Mouse (Mus musculus) MEL (cell line): ENCODE measurements around the gene Anks1. TPM values are rescaled to one million over a fixed set of nuclear protein-coding genes. Genes with fewer than 3 reads are reported as not detected.

Experiments used
- DNase-seq: peaks from one replicate; pipeline ENCODE4 v3.0.0; 2011; ENCODE audit warnings: low read depth, low spot score
- H3K27ac ChIP-seq: 2 replicates; pipeline ENCODE4 v1.5.1; 2012; ENCODE audit warnings: low read depth, mild to moderate bottlenecking, control low read depth, low read length, moderate library complexity; ENCODE audit not compliant: control insufficient read depth
- H3K27me3 ChIP-seq, 2 experiments: fragments of 150-350 bp in 1 of 2; sonication (generic) in 1 of 2; 2 replicates each; pipeline ENCODE4 v1.6.1; 2012; ENCODE audit warnings: low read length in 2 of 2, mild to moderate bottlenecking in 2 of 2, improper control_type of control experiment in 1 of 2, moderate library complexity in 1 of 2; ENCODE audit not compliant: insufficient read depth in 2 of 2, control insufficient read depth in 1 of 2
- H3K36me3 ChIP-seq, 2 experiments: 2 replicates each; pipeline ENCODE4 v1.6.1; 2012 to 2014; ENCODE audit warnings: low read length in 2 of 2, improper control_type of control experiment in 1 of 2, inconsistent platforms in 1 of 2, mild to moderate bottlenecking in 1 of 2; ENCODE audit not compliant: insufficient read depth in 2 of 2, control insufficient read depth in 1 of 2
- H3K4me1 ChIP-seq, 2 experiments: fragments of 150-350 bp in 1 of 2; sonication (generic) in 1 of 2; 2 replicates each; pipeline ENCODE4 v1.6.1; 2012; ENCODE audit warnings: low read length in 2 of 2, improper control_type of control experiment in 1 of 2, mild to moderate bottlenecking in 1 of 2; ENCODE audit not compliant: insufficient read depth in 2 of 2, control insufficient read depth in 1 of 2
- H3K4me3 ChIP-seq, 2 experiments: fragments of 150-350 bp in 1 of 2; sonication (generic) in 1 of 2; 2 replicates each; pipeline ENCODE4 v1.5.1; 2012; ENCODE audit warnings: low read depth in 2 of 2, low read length in 2 of 2, mild to moderate bottlenecking in 2 of 2, moderate library complexity in 2 of 2, control low read depth in 1 of 2, improper control_type of control experiment in 1 of 2; ENCODE audit not compliant: control insufficient read depth in 1 of 2, insufficient read depth in 1 of 2
- H3K79me2 ChIP-seq: 2 replicates; pipeline ENCODE4 v1.6.1; 2012; ENCODE audit warnings: mild to moderate bottlenecking, low read length, moderate library complexity; ENCODE audit not compliant: control insufficient read depth, poor library complexity, insufficient read depth
- H3K9ac ChIP-seq: 2 replicates; pipeline ENCODE4 v1.6.1; 2012; ENCODE audit warnings: low read depth, mild to moderate bottlenecking, control low read depth, low read length, moderate library complexity; ENCODE audit not compliant: control insufficient read depth, poor library complexity, severe bottlenecking
- H3K9me3 ChIP-seq: fragments of 150-350 bp; sonication (generic); replicated peaks from 2 replicates; pipeline ENCODE4 v1.6.1; 2012; ENCODE audit warnings: mild to moderate bottlenecking, low read length, improper control_type of control experiment, moderate library complexity; ENCODE audit not compliant: insufficient read depth
- BHLHE40 ChIP-seq: IDR thresholded peaks from 2 replicates; pipeline ENCODE4 v1.6.1; 2012; ENCODE audit warnings: low read depth, mild to moderate bottlenecking, inconsistent platforms, low read length, improper control_type of control experiment, borderline replicate concordance
- CHD2 ChIP-seq: IDR thresholded peaks from 2 replicates; pipeline ENCODE4 v1.6.1; 2011; ENCODE audit warnings: low read length, improper control_type of control experiment
- ELF1 ChIP-seq: IDR thresholded peaks from 2 replicates; pipeline ENCODE4 v1.6.1; 2014; ENCODE audit warnings: low read depth, mild to moderate bottlenecking, inconsistent platforms, low read length, improper control_type of control experiment, moderate library complexity
- EP300 ChIP-seq, 2 experiments: IDR thresholded peaks; 2 replicates each; pipeline ENCODE4 v1.6.1; 2011; ENCODE audit warnings: improper control_type of control experiment in 2 of 2, low read length in 2 of 2, low read depth in 1 of 2, mild to moderate bottlenecking in 1 of 2
- GABPA ChIP-seq: IDR thresholded peaks from 2 replicates; pipeline ENCODE4 v1.6.1; 2012; ENCODE audit warnings: low read depth, mild to moderate bottlenecking, inconsistent platforms, low read length, improper control_type of control experiment, moderate library complexity
- HCFC1 ChIP-seq: IDR thresholded peaks from 2 replicates; pipeline ENCODE4 v1.6.1; 2012; ENCODE audit warnings: low read depth, mild to moderate bottlenecking, inconsistent platforms, low read length, improper control_type of control experiment, moderate library complexity
- JUND ChIP-seq: IDR thresholded peaks from 2 replicates; pipeline ENCODE4 v1.6.1; 2011; ENCODE audit warnings: low read depth, mild to moderate bottlenecking, improper control_type of control experiment, low read length
- MAZ ChIP-seq: IDR thresholded peaks from 2 replicates; pipeline ENCODE4 v1.6.1; 2012; ENCODE audit warnings: low read depth, mild to moderate bottlenecking, inconsistent platforms, low read length, improper control_type of control experiment
- MEF2A ChIP-seq: IDR thresholded peaks from 2 replicates; pipeline ENCODE4 v1.6.1; 2014; ENCODE audit warnings: low read depth, mild to moderate bottlenecking, inconsistent platforms, low read length, improper control_type of control experiment; ENCODE audit not compliant: poor library complexity, insufficient replicate concordance, severe bottlenecking; ENCODE audit errors: extremely low read depth
- MYB ChIP-seq: IDR thresholded peaks from 2 replicates; pipeline ENCODE4 v1.6.1; 2011; ENCODE audit warnings: mild to moderate bottlenecking, low read depth, low read length, improper control_type of control experiment
- NRF1 ChIP-seq: IDR thresholded peaks from 2 replicates; pipeline ENCODE4 v1.6.1; 2014; ENCODE audit warnings: low read depth, mild to moderate bottlenecking, inconsistent platforms, low read length, improper control_type of control experiment, moderate library complexity; ENCODE audit not compliant: poor library complexity, insufficient read depth, severe bottlenecking
- POLR2AphosphoS2 ChIP-seq: IDR thresholded peaks from 2 replicates; pipeline ENCODE4 v1.6.1; 2011; ENCODE audit warnings: low read length, improper control_type of control experiment
- SIN3A ChIP-seq: IDR thresholded peaks from 2 replicates; pipeline ENCODE4 v1.6.1; 2012; ENCODE audit warnings: low read length, improper control_type of control experiment, inconsistent platforms
- TAL1 ChIP-seq: IDR thresholded peaks from 2 replicates; pipeline ENCODE4 v1.6.1; 2012; ENCODE audit warnings: mild to moderate bottlenecking, inconsistent platforms, low read length, moderate library complexity, mixed read lengths
- TBP ChIP-seq: IDR thresholded peaks from 2 replicates; pipeline ENCODE4 v1.8.0; 2011; ENCODE audit warnings: low read depth, low read length, improper control_type of control experiment
- TCF12 ChIP-seq: IDR thresholded peaks from 2 replicates; pipeline ENCODE4 v1.6.1; 2014; ENCODE audit warnings: low read depth, mild to moderate bottlenecking, inconsistent platforms, low read length, improper control_type of control experiment, moderate library complexity
- USF1 ChIP-seq: IDR thresholded peaks from 2 replicates; pipeline ENCODE4 v1.6.1; 2014; ENCODE audit warnings: low read depth, mild to moderate bottlenecking, inconsistent platforms, low read length, improper control_type of control experiment, moderate library complexity
- ZMIZ1 ChIP-seq: IDR thresholded peaks from 2 replicates; pipeline ENCODE4 v1.6.1; 2012; ENCODE audit warnings: low read depth, mild to moderate bottlenecking, inconsistent platforms, low read length, improper control_type of control experiment, moderate library complexity
- polyA plus RNA-seq, 2 experiments: library from polyadenylated mRNA; stranded (reverse) in 1 of 2; unstranded in 1 of 2; fragments of >175 nt in 1 of 2; fragments of >200 nt in 1 of 2; gene quantifications; 2 replicates each; pipeline versions ENCODE4 v1.2.1 to v1.2.4; 2012; ENCODE audit warnings: low replicate concordance in 2 of 2, low read depth in 1 of 2; ENCODE audit not compliant: insufficient read length in 2 of 2, insufficient read depth in 1 of 2, missing spikeins in 1 of 2
- total RNA-seq: library from RNA; depleted of rRNA; stranded (reverse); fragments of 300-350 nt; gene quantifications from 2 replicates; pipeline ENCODE4 v1.2.3, GENCODE M21; 2012

The Anks1 gene
- total and polyA plus RNA-seq, 3 experiments: 11.9 to 15.9 TPM; not detected in 1

DNA sequence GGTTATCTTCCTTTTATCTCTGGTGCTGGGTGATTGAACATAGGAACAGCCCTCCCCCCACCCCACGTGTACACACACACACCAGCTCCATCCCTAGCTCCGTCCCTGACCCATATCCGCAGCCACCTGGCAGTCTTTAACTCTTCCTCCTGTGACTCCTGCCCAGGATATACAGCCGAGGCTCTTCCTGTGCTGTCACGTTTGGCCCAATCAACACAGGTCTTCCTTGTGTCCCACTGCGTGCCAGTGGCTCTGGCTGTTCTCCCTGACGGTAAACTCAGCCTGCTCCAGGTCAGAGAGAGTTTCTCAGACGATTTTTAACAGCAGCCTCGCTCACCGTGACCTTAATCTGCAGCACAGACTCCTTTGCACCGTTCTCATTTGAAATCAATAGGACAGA is 109.7 kb downstream of the Anks1 start:
- Histone ChIP-seq H3K9me3 (no peaks in the 10 kb centered on the region), H3K79me2 (no peaks in the 10 kb centered on the region), H3K36me3 (no peaks in the 10 kb centered on the region), H3K27me3 (no peaks in the 10 kb centered on the region), H3K4me3 (no peak overlapping the region), H3K27ac (no peak overlapping the region), H3K9ac (no peak overlapping the region), H3K4me1 (no peaks in the 10 kb centered on the region)
- DNase-seq: no peak
- no peak for TF ChIP-seq JUND
- TF ChIP-seq ZMIZ1: no peak
- TF ChIP-seq TAL1: no peak
- no peak for TF ChIP-seq HCFC1
- no peak for TF ChIP-seq MEF2A
- TF ChIP-seq USF1: no peak
- TF ChIP-seq NRF1: no peak

DNA sequence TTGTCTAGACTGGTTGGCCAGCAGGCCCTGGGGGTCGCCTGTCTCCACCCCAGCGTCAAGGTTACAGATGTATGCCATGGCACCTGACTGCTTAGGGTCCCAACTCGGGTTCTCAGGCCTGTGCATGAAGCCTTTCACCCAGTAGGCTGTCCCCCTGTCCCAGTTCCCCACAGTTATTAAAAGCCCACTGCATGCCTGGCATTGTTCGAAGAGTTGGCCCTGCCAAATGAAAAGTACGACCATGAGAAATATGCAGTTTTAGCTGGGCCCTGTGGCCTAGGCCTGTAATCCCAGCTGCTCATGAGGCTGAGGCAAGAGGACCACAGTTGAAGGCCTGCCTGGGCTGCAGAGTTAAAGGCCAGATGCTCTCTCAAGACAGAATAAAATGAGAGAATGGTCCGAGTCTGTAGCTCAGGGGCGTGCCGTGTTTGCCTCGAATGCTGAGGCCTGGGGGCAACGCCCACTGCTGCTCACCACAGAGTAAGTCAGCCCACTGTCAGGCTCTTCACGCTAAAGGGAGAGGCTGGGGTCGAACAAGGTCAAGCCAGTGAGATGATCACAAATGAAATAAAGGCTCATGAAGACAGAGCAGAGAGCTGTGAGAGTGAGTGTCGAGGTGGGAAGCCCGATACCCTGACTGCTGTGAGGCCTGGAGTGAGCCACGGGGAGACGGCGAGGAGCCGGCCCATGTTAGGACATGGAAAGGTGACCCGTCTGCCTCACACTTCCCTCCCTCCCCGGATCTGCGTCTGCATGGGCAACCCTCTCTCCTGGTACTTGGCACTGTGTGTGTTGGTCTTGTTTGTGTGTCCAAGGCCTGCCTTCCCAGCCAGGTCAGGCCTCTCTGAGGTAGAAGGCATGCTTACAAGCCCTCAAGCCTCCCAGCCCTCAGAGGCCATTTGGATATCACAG is 110.9 kb downstream of the Anks1 start:
- Histone ChIP-seq H3K4me1 (no peaks in the 10 kb centered on the region), H3K4me3 (no peak overlapping the region), H3K27ac (no peak overlapping the region), H3K36me3 (no peaks in the 10 kb centered on the region), H3K9me3 (no peaks in the 10 kb centered on the region), H3K9ac (no peak overlapping the region), H3K27me3 (no peaks in the 10 kb centered on the region), H3K79me2 (no peaks in the 10 kb centered on the region)
- DNase-seq: no peak
- TF ChIP-seq GABPA (no peak), MYB (no peak), HCFC1 (no peak), CHD2 (no peak), SIN3A (no peak), TBP (no peak), TCF12 (no peak), MAZ (no peak), ELF1 (no peak), BHLHE40 (no peak), POLR2AphosphoS2 (no peak), EP300 (IDR thresholded peaks at IDR 0.05; ENCODE audit: low read depth in 1 of 2, low read length in 2 of 2) (no peak), ZMIZ1 (no peak)
